Mouse (Mus musculus): ENCODE results near the gene Tbx6.

Tbx6 gene

DNA sequence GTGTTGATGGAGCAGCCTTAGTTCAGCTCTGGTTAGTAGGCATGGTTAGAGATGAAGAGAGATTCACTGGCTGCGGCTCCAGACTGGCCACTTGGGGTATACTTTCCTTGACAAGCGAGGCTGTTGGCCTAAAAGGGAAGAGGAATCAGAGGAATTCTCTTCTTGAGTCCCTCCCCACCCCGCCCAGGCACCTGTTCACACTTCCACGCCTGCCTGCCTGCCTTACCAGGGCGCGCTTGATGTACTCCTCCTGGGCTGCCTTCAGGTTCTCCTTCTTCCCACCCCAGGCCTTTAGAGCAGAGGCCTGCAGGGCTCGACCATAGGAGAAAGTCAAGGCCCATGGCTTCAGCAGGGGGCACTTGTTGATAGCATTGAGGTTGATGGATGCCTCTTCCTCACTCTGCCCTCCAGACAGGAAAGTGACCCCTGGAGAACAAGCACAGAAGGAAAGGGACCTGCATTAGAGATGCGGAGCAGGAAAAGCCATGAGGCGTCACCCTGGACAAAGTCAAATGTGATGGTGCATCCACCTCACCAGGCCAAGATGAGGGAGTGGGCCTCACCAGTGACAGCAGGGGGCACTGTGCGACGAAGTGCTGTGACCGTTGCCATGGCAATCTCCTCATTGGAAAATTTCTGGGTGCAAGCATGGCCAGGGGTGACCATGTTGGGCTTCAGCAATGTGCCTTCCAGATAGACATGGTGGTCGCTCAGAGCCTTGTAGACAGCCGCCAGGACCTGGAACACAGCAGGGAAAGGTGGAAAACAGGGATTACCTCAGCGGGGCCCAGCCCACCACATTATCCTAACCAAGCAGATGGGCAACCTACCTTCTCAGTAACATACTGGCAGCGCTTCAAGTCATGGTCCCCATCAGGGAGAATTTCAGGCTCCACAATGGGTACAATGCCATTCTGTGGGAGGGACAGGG, 14.4 kb downstream of the Tbx6 start:
- DNase-seq: no peak

DNA sequence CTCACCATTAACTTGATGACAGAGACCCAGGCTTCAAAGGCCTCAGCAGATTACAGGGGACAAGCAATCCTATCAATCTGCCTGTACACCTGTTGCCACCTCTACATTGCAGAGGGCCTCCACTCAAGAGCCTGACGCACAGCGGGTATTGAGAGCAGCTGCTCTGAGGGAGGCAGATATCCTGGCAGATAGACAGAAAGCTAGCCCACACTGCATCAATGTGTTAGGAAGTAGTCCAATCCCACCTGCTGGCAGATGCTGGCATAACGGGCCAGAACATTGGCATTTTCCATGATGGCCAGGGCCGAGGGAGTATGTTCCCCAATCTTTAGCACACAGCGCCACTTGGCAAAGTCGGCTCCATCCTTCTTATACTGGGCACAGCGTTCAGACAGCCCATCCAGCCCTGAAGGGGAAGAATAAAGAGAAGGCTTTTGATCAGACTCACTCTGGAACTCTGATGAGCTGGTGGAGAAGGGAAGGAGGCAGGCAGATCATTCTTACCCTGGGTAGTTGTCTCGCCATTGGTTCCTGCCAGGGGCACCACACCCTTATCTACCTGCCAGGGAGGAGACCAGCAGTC, 15.2 kb downstream of the Tbx6 start:
- no peak for DNase-seq

GRCm38 (mm10) chr7:126797411-126798126, 16.3 kb downstream of the Tbx6 start, which contains the start of gene Fam57b:
Fam57b (plus strand) TSS chr7:126797668.
- DNase-seq: no peak

DNA sequence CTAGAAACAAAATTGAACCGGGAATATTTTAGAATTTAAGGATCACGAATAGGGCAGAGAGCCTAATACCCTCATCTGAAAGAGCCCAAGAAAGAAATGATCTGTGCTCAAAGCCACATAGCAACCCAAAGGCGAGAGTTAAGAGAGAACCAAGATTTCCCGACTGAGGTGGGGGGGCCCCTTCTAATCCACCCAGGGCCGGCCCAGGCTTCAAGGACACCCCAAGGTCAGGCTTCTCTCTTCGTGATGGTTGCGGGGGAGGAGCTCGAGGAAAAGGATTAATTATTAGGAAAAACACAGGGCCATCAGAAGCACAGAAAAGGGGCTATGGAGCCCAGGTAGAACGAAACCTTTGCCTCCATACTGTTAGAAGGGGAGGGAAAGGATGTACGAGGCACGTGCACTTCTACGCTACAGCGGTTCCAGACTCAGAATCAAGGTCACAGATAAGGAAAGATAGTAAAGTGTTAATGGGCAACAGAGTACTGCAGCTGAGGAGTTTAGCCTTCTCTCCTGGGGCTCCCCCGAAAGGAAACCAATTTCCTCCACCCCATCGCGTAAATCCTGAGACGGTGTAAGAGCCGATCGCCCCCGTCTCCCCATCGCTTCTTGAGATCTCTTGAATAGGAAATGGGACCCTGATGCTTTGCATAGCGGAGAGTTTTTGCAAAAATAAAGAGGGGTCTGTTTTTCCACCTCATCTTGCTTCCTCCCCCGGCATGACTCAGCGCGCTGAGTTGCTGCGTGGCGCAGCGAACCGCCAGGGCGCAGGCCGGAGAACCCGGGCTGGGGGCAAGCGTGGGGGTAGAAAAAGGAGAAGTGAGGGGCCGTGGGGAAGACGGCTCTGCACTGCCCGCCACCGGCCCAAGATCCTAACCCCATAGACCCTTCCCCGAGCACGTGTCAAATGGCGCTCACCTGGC, 17.1 kb downstream of the Tbx6 start:
- no peak for DNase-seq

GRCm38 (mm10) chr7:126799050-126799467, 17.8 kb downstream of the Tbx6 start:
- peak; percentile 94 to 97 for DNase-seq

DNA sequence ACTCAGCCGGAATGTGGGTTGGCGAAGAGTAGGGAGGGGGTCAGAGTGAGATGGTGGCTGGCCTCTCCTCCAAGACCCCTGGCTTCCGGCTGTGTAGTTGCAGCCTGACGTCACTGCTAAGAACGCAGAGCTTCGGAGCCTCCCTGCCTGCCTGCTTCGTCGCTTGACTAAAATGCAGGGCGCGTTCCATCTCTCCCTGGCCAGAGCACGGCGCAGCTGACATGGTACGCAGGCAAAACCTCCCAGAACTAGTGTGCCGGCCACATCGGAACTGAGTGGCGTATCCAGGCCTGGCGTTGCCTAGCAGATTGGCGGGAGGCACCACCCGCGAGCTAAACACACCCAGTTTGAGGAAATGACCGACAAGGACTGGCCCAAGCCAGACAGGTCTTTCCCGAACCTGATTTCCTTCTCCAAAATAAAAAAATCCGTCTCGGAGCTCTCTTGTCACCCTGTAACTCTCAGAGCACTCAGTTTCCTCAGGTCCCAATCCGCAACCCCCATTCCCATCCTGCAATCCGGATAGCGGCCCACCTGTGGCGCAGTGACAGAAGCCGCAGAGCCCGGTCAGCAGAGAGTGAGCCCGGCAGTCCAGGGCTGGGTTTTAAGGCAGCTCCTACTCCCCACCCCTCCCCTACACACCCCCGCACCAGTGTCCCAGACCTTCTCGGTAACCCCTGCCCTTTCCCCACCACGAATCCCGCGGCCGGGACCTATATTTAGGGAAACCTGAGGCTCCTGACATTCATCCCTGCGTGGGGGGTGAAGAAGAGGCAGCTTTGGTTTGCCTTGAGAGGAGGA, 18.4 kb downstream of the Tbx6 start:
- no peak for DNase-seq

DNA sequence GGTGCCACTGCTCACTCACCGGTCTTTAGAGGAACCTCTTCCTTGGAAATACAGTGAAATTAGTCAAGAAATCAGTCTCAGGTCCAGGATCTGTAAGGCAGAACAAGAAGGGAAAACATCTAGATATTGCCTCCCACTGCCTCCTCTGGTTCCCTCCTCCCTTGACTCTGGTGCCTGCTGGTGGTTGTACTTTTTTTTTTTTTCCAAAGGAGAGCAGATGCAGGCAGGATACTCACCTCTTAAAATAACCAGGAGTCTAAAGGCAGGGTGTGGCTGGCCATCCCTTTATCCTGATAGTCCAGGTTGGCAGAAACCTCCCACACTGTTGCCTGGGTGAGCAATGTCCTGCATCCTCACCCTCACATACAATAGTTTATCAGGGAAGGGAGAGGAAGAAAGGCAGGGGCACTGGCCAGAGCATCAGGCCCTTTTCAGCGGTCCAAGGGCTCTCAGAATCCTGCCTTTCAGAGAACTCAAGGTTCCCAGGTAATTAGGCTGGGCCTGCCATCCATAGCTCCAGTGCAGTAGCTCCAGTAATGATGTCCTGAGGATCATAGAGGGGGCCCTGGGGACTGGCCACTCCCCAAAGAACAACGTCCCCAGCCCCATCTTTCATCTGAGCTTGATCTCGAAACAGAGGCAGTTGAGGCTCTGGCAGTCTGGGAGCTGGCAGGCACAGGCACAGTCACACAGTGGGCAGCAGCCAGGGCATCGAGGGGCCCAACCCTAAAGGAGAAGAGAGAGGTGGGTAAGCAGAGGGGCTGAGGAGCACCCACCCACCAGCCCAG, 19.2 kb downstream of the Tbx6 start:
- no peak for DNase-seq

DNA sequence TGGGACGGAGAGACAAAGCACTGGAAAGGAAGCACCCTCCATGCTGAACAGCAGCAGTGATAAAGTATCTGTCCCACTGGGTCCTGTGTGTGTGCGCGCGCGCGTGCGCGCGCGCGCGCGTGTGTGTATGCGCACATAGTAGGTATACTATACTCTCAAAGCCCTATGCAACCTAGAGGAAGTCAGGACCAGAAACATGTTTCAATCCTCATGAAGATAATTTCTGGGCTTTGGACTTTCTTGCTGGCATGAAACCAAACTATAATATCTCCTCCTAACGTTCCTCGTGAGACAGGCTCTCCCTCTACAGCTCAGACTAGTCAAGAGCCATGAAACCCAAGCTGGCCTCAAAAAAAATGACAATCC, 19.8 kb downstream of the Tbx6 start:
- no peak for DNase-seq

DNA sequence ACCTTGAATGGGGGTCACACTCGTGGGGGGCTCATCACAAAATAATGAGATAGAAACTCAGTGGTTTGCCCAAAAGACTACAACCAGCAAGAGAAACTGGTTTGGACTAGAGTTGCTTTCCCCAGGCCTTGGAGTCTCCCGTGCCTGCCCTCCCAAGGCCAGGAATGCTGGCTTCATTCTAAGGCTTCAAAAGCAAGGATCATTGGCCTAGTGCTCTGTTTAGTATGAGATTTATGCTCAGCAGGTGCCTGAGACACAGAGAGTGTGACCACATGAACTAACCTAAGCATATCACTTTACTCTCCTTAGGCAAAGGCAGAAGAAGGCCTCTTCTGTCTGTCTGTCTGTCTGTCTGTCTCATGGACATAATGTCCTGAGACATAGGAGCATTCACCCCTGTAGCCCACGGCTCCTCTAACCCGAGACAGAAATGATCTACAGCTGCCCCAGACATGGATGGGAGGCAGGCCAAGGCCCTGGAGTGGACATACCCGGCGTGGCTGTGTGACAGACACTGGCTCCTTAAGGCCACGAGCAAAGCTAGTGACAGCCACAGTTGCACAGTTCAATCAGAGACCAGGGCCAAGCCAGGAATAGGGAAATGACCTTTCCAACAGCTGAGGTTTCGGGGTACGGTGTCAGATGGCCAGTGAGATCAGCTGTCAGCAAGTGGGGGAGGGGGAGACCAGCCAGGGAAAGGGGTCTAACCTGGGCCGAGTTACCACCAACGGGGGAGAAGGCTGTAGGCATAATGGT, 21.0 kb downstream of the Tbx6 start:
- no peak for DNase-seq

GRCm38 (mm10) chr7:126803181-126803580, 21.9 kb downstream of the Tbx6 start:
- DNase-seq: no peak

DNA sequence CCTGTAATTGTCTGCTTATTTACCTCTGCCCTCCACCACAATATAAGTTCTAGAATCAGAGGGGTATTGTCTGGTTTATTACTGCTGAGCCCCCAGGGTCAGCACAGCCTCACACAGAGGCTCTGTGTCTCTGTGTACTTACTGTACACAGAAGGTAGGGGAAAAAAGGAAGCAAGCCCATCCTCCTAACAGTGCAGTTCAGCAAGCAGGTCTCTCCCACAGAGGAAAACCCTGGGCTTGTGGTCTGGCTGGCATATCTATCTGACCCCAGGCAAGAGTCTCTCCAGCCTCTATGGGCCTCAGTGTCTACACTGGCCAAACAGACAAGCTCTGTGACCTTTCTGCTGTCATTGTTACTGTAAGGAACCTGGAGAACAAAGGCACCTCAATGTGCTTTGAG, 22.5 kb downstream of the Tbx6 start:
- DNase-seq: no peak

GRCm38 (mm10) chr7:126806956-126807355, 25.7 kb downstream of the Tbx6 start:
- DNase-seq: no peak

DNA sequence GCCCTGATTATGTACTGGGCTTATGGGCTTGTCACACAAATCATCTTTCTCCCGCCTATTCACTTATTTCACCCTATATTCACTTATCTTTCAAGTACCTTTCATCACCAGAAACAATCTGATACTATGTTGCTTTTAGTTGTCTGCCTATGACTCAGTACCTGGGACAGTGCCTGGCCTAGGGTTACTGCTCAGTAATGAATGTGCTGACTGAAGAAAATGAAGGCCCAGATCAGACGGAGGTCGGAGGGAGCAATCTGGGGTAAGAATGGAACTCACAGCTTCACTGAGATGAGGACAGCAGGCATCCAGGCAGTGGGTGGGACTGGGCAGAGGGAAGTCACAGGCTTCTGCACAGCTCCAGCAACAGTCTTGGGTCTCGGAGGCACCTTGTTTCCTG, 26.1 kb downstream of the Tbx6 start:
- DNase-seq: no peak

DNA sequence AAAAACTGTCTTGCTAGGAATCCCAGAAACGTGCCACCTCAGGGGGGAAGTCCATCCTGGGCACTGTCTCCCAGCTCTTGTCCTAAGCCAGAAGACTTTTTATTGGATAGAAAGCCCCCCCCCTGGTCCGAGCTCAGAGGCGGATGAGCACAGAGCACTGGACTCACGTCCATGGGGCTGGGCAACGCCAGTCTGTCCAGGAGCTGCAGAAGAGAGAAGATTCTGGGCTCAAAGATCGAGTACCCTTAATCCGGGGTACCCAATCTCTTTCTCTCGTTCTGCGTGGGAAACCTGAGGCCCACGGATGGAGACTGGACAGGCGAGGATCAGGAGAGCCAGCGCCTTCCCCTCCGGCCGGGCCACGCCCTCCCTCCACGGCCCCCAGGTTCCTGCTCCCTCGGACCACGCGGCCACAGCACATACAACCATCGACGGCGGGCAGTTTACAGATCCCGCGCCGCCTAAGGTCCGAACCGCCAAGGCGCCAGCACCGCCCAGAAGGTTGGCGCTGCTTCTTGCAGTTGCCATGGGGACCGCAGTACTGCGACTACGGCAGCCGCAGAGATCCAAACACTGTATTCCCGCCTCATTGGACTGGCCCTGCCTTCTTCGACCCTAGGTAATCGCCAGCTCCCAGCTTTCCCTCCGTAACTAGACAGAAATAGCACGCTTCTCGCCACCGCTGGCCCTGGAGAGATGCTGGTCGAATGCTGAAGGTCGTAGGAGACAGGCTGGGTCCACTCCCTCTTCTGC, 27.6 kb downstream of the Tbx6 start:
- DNase-seq: peak; percentile 43 to 49

DNA sequence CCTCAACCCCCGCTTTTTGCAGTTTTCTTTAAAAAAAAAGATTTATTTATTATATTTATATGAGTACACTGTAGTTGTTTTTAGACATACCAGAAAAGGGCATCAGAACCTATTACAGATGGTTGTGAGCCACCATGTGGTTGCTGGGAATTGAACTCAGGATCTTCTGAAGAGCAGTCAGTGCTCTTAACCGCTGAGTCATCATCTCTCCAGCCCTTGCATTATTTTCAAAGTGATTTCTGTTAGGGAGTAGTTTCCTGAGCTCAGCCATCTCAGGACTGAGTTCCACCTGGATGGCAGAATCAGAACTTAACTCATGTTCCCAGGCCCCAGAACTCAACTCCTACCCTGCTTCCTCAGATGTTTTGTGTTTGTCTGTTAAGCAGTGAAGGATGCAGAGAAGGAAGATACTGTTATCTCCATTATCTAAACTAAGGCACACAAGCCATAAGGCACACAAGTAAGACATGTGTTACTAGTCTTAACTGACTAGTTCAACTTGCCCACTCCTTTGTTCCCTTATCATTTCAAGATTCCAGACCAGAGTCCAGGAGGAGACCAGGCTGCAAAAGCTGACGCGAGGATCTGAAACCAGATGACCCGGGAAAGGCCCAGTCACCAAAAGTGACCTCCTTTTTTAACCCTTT, 28.6 kb downstream of the Tbx6 start:
- DNase-seq: no peak

DNA sequence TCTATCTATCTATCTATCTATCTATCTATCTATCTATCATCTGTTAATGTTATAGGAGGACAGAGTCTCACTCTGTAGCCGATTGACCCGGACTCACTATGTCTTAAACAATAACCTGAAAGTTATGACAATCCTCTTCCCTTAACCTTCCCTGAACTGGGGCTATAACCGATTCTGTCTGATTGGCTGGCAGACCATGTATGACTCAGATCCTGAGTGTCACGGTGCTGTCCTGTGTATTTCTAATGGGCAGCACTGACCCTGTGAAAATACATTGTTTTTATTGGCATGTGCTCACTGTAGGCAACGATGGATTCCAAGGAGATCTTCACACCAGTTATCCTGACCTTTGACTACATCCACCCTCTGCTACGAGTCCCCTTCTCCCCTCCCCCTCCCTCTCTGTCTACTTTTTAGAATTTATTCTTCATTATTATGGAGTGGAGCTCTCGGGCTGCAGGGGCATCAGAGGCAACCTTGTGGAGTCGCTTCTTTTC, 34.5 kb downstream of the Tbx6 start:
- DNase-seq: no peak

GRCm38 (mm10) chr7:126816494-126816893, 35.2 kb downstream of the Tbx6 start:
- no peak for DNase-seq

DNA sequence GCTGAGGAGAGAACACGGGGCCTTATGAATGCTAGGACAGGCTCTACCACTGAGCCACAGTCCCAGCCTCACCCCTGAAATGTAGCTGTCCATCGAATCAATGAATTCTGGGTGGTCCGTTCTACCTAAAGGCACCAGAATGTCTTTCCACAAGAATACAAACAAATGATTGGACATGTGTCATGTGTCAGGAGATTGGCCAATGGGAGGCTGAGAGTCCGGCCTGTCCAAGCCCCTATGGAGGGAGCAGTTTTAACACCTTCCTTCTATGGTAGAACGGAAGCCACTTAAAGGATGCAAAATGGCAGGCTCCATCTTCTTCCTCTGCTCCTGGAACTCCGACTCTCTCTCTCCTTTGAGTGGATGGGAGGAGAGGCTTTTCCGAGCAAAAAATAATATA, 36.3 kb downstream of the Tbx6 start:
- no peak for DNase-seq

GRCm38 (mm10) chr7:126818818-126819217, 37.5 kb downstream of the Tbx6 start:
- DNase-seq: no peak

All from thymus, adult 18-20 months (tissue).